Mouse (Mus musculus) large intestine, adult 2 months (tissue): ENCODE measurements around the gene Gm49340. TPM values are rescaled to one million over a fixed set of nuclear protein-coding genes. Genes with fewer than 3 reads are reported as not detected.
"Not testable (repeated sequence)": the region's sequence is repeated elsewhere in the genome, so short reads cannot be mapped to it uniquely, and the experiment has no call there.

Experiments
- DNase-seq: peaks from one replicate; pipeline ENCODE4 v3.0.0-alpha.2; 2012; ENCODE audit warnings: low read depth, low spot score
- WGBS: fragments of 180-500 bp; shearing (Covaris S2); methylation state at CpG from one replicate; pipeline ENCODE4 v1.1.7; 2018; 5-methylcytosine and 5-hydroxymethylcytosine counted together
- polyA plus RNA-seq: library from polyadenylated mRNA; depleted of rRNA; stranded (reverse); fragments of >200 nt; gene quantifications from 2 replicates; pipeline ENCODE4 v1.2.3, GENCODE M21; 2012; rRNA removed

Gm49340 gene
- polyA plus RNA-seq, result 0.02 TPM in 1 of 2 replicates, not detected in the other

DNA sequence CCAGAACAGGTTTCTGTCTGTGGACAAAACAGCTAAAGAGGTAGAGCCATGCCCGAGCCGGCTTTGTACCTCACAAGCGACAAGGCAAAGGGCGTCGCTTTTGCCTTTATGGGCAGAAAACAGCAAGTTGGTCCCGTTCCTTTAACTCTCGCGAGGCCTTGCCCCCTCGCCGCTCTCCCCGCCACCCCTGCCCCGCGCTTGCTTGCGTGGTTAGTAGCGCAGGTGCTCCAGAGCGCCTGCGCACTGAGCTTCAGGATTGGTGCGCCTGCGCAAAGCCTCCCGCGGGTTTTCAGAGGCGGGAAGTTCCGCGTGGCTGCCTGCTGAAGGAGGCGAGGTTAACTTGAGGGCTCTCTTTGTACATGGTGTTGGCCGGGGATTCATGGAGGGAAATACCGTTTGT is at the start of gene Gm49340, which contains the start of the genes Aspa and Spata22:
Gene Gm49340 (plus strand): TSS at position 300 of the 400 bp plus-strand sequence.
Gene Aspa (minus strand): TSS at position 155 of the 400 bp plus-strand sequence.
Gene Spata22 (plus strand): TSS at position 300 of the 400 bp plus-strand sequence.
- DNase-seq, result no peak
- 87% methylated on average over 27 of the region's 27 CpGs for WGBS

DNA sequence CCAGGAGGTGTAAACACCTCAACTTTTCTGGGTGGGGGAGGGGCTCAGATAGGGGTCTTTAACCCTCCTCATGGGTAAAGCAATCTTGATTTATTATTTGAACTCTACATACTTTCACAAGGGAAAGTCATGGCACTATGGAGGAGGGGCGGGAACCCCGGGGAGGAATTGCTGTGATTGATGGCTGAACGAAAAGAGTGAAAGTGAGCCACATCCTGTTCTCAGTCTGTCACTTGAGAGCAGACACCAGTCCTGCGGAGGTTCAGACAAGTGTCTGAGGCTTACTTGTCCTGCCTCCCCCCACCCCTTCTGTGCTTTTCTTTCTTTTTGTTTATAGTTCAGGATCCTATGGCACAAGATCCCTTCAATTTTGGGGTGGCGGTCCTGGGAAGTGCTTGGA is 48.8 kb upstream of the Gm49340 start:
- 57% methylated on average over 5 of the region's 5 CpGs for WGBS
- DNase-seq, result no peak

DNA sequence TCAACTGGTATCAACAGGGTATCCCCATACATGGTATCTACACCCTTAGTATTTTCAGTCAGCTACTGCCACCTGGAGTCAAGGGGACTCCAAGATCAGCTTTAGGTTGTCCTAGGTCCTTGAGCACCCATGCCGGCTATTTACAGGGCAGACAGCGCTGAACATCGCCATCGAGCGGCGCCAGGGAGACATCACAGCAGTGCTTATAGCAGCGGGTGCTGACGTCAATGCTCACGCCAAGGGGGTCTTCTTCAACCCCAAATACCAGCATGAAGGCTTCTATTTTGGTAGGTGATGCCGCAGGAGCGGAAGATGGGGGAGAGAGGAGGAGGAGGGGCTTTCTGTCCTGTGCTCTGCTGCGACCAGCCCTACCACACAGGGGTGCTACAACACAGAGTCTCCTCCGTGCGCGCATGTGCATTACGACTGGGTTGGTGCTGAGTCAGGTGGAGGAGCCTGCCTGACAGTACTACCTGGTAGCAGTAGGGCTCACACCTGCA is 48.0 kb upstream of the Gm49340 start:
- WGBS, result 5% methylated on average over 16 of the region's 16 CpGs
- DNase-seq, result no peak

DNA sequence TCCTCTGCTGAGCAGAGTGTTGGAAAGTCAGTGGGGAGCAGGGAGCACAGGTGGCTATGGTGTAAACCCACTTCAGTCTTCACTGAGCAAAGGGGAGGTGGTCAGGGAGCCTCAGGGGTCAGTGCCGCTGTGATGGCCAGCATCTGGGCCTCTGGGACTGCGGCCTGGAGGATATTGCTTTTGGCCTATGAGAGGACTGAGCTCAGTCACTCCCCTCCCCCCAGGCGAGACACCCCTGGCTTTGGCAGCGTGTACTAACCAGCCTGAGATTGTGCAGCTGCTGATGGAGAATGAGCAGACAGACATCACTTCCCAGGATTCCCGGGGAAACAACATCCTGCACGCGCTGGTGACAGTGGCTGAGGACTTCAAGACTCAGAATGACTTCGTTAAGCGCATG is 46.2 kb upstream of the Gm49340 start:
- 67% methylated on average over 9 of the region's 9 CpGs for WGBS
- no peak for DNase-seq

DNA sequence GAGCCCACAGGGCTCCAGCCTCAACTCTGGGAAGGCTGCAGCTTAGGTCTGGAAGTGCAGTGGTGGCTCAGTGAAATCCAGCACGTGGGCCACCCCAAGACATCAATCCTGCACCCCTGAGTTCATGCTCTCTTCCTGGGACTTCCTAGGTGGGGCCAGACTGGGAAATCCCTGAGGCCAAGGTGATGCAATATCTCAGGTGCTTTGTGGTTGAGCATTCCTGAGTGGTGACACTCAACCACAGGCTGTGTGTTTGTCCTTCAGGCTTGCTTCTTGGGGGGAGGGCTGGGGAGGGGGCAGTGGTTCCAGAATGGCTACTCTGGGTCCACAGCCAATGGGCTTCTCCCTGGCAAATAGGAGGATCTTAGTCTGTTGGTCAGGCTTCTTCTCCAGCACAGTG is 45.6 kb upstream of the Gm49340 start:
- DNase-seq, result no peak
- 23% methylated on average over 1 of the region's 1 CpGs for WGBS

DNA sequence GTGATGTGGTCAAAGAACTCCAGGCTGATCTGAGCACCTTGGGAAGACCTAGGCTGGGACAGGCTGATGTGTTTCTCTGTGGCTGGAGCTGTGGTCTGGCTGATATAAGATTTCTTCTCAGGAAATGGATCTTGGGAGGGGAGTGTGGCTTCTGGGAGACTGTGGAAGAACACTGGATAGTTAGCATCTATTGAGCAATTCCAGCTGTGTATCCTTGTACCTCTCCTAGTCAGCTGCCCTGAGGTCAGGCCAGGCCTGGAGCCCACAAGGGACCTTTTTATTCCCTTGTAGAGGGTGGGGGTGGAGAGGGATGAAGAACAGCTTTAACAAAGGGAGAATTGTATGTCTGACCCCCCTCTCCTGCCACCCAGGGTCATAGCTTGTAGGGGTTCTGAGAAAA is 45.2 kb upstream of the Gm49340 start:
- no peak for DNase-seq

DNA sequence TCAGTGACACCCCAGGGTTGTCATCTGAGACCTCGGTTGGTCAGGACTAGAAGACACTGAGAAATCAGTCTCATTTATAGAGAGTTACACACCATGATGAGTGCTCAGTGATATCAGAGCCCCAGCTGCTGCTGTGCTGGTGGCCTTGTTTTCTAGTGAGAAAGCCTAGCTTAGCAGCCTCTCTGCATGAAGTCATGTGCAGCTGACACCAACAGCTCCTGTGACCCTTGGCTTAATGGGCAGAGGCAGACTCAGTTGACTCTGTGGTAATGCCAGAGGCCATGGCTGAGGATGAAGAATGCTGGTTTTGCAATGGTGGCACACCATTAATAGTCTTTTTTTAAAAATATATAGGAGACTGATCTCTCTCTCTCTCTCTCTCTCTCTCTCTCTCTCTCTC is 39.9 kb upstream of the Gm49340 start:
- DNase-seq, result no peak

DNA sequence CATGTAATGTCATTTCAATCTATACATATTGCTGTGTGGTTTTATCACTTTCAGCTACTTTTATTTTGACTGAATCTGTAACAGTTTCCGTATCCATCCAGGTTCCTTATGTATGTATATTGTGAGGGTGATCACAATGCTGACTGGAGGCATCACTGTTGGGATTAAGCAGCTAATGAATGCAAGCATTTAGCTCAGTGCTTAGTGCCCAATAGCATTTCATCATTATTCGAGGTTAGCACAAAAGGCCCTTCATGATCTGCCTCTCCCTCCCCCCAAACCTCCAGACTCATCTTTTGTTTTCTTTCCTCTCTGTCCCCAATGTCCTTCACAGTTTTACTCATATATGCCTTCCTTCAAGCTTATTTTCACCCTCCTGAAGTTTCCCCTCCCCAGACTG is 26.4 kb upstream of the Gm49340 start:
- 61% methylated on average over 2 of the region's 2 CpGs for WGBS
- no peak for DNase-seq

More for the DNA sequence above, 39.9 kb upstream of the Gm49340 start:
- WGBS, result 82% methylated on average over 1 of the region's 1 CpGs

DNA sequence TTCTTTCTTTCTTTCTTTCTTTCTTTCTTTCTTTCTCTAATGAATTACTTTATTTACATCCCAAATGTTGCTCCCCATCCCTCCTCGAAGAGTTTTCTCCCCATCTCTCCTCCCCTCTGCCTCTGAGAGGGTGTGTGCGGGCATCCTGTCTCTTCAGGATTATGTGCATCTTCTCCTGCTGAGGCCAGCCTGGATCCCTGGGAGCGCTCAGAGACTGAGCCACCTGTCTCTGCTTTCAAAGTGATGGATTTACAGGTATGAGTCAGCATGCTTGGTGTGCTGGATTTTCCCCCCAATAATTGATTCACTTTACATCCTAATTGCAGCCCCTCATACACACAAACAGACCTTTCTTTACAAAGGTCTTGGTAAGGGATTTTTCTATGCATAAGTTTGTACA is 13.6 kb upstream of the Gm49340 start:
- WGBS, result 40% methylated on average over 3 of the region's 3 CpGs
- DNase-seq, result no peak

DNA sequence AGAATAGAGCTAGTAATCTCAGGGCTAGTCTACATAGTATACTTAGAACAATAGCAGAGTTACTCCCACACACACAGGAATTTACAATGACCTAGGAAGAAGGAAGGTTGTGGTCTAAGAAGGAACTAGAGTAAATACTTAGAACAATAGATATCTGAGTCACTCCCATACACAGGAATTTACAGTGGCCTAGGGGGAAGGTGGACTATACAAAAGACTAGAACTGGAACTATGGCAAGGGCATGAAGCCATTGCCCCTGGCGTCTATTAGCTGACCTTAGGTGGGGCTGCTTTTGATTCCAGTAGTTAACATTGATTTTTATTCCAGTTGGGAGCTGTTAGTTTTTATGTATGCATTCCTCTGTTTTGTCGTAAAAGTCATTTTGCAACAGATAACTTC is 11.0 kb upstream of the Gm49340 start:
- WGBS, result 48% methylated on average over 2 of the region's 2 CpGs
- DNase-seq, result not testable (repeated sequence)

DNA sequence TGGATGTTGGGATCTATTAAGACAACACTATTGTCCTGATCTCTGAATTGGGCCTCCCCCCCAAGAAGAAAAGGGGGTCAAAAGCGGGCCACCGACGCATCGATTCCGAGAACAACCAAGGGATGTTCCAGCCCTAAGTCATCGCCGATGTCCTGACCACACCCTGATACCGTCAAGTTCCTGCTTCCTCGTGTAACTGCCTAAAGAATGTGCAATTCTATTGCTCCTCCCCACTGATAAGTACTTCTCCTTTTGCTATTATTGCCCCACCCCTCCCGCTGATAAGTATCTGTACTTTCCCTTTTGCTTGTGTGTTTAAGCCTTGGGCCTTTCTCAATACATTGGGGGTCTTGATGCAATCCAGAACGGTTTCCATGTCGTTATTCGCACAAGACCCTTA is 8.5 kb upstream of the Gm49340 start:
- WGBS, result 83% methylated on average over 13 of the region's 13 CpGs
- DNase-seq, result not testable (repeated sequence)

DNA sequence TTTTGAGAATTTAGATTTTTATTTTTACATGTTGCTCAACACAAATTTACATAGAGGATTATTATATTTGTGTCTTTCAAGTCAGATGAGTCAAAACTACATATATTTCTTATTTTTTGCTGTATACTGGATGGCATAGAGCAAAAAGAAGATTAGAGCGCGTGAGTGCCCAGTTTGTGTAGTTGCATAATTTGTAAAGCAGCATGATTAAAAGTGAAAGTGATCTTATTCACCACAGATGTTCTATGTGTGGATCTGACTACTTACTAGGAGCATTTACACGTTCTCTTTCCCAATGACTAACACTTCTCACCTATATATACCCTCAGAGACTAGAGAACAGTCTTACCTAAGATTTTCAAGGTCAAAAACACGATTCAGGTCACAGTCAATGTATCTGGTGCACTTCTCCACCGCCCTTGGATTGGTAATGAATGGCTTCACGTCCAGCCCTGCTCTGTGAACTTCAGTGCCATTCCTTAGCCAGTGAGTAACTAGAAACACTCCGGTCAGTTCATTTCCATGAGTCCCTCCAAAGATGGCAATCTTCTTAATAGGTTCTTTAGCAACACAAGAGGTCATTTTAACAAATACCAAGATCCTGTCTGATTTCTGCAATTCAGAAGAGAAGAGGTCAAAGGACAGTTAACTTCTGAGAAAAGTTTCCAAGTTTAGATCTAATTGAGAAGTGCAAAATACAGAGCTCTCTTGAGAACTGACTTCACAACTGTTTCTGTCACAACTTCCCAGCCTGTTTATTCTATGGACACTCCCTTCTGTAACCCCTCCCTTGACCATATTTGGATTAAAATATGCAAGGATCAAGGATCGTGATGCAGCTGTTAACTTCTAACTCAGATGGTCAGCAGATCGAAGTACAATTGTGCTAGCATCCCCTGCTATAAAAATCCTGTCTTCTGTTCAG is 5.4 kb upstream of the Gm49340 start:
- DNase-seq, result peak; percentile 50
- 38% methylated on average over 9 of the region's 9 CpGs for WGBS

DNA sequence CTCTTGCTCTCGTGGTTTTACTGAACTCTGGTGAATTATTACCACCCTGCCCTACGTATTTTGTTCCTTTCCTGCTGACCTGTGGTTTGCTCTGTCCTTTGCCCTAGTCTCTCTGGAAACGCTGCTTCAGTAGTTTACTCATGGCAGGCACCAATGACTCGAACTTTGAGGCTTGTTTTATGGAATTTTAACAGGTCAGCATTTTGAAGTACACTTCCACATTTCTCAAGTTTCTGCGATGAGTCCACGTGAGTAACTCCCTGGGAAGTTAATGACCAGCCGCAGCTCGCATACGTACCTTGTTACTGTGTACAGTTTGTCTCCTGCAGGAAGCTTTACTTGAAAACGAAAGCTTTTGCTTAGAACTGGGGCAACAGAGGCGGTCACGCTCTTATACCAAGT is 3.1 kb upstream of the Gm49340 start:
- DNase-seq, result peak; percentile 73
- 5% methylated on average over 12 of the region's 12 CpGs for WGBS

DNA sequence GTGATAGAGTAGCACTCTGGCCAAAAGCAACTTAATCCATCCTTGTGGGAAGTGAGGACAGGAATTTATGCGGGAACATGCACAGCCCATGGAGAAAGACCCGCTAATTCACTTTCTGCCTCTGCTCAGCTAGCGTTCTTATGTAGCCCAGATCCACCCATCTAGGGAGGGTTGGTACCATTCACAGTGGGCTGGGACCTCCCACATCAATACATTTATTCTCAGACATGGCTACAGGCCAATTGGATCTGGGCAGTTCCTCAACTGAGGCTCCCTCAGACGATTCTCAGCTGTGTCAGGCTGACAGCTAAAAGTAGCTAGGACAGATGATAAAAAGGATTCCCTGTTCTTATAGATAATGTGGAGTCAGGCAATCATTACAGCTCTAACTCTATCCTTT is 2.2 kb upstream of the Gm49340 start:
- no peak for DNase-seq
- 53% methylated on average over 4 of the region's 4 CpGs for whole genome bisulfite sequencing

DNA sequence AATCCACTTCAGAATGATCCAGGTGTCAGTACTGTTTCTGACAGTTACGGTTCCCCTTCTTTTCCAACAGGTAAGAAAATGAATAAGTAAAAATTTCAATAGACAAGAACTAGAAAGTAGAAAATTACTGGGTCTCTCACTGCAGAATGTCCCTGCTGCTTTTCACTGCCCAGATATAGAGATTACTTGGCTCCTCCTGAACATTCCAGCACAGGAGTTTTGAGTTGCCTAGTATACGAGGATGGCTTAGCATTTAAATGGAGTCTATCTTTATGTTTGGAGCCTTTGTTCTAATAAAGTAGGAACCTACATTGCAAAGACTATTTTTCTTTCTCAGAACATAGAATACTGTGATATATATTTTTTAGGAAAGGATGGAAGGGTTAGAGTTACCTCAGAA is 3.8 kb downstream of the Gm49340 start:
- WGBS, result 67% methylated on average over 2 of the region's 2 CpGs
- DNase-seq, result no peak

DNA sequence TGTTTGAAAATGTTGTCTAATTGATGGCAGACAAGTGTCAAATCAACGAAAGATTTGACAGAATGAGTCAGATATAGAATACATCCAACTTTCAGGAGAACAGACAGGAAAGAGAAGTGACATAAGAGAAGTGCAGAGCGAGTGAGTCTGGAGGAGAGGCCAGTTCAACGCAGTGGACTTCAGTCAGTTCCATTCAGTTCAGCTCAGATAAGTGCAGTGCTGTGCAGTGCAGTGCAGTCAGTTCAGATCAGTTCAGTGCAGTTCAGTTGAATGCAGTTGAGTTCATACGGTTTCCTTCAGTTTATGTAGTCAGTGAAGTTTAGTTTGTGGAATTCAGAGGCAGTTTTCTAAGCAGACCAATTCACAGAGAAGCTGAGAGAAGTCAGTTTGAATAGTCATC is 7.4 kb downstream of the Gm49340 start:
- no peak for DNase-seq
- 66% methylated on average over 4 of the region's 4 CpGs for WGBS

DNA sequence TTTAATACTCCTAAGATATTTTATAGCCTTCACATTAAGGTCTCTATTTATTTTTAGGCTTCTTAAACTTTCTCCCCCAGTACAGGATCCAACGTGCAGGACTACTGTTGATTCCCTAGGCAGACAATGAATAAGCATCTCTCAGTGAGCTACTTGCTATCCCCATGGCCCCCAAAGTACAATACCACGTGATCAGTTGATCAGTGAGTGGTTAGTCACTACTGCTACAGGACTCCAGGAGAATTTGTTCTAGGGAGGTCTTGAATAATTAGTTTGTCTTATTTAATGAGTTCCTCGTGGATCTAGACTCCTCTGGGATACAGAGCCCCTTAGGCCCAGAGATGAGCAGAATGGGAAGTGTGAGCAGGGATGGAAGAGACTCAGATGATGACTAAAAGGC is 20.9 kb downstream of the Gm49340 start, which contains the start of gene Olfr20:
Gene Olfr20 (plus strand): TSS at position 301 of the 400 bp plus-strand sequence.
- DNase-seq, result no peak
- WGBS, result 34% methylated on average over 3 of the region's 3 CpGs

DNA sequence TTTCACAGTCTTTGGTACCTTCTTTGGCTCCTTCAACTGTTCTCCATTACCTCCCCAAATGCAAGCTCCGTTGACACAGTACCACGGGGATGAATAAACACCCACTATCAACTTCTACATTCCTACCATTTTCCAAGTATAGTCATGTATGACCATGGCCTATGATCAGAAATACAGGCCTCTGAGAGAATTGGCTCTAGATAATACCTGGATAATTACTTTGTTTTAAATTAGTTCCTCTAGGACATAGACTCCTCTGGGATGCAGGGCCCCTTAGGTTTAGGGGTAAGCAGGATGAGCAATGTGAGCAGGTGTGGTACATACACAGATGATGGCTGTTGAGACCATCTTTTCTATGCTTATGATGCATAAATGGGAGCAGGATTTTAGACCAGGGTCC is 41.4 kb downstream of the Gm49340 start, which contains the start of gene Olfr376:
Gene Olfr376 (plus strand): TSS at position 301 of the 400 bp plus-strand sequence.
- WGBS, result 79% methylated on average over 2 of the region's 2 CpGs
- no peak for DNase-seq

DNA sequence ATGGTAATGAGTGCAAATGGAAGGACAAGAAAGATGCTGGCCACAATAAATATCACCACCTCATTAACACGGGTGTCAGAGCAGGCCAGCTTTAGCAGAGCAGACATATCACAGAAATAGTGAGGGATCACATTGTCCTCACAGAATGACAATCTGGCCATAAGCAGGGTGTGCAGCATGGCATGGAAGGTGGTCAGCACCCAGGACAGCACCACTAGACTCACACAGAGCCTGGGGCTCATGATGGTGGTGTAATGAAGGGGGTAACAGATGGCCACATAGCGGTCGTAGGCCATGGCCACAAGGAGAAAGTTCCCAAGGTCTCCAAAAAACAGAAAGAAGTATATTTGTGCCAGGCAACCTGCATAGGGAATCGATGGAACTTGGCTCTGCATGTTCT is 65.8 kb downstream of the Gm49340 start:
- DNase-seq, result no peak
- WGBS, result 71% methylated on average over 4 of the region's 4 CpGs

DNA sequence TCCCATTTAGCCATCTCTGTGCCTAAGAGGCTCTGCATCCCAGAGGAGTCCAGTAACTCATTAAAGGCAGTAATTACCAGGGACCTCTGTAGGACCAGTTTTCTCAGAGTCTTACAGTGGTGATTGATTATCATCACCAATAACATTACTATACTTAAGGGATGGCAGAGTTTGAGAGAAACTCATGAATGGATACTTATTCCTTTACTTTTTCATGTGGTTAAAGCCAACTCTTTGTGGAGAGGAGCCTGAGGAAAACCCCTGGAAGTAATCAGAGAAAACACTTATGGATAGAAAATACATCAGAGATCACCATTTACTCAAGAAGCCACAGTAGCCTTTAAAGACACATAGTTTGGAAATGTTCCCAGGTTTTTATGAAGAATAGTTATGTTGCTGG is 70.0 kb downstream of the Gm49340 start, which contains the start of gene Olfr1:
Gene Olfr1 (minus strand): TSS at position 101 of the 400 bp plus-strand sequence.
- no peak for DNase-seq
